Mouse (Mus musculus) forebrain, embryonic 16.5 days (tissue): Measurements from ENCODE around the gene Cd36. TPM values are rescaled to one million over a fixed set of nuclear protein-coding genes. Genes with fewer than 3 reads are reported as not detected.

ENCODE experiments used
- ATAC-seq: fragments of 200-750 bp; cut with Nextera tagmentation; 2 replicates; pipeline ENCODE4 v1.8.0; 2017; ENCODE audit warnings: mild to moderate bottlenecking, moderate library complexity
- H3K27ac ChIP-seq: fragments of 300-500 bp; sonication (generic); 2 replicates; pipeline ENCODE4 v1.5.1; 2014; ENCODE audit warnings: low read length, control low read depth
- H3K27me3 ChIP-seq: fragments of 300-500 bp; sonication (generic); replicated peaks from 2 replicates; pipeline ENCODE4 v1.6.1; 2014; ENCODE audit warnings: low read length; ENCODE audit not compliant: control insufficient read depth, insufficient read depth
- H3K36me3 ChIP-seq: fragments of 300-500 bp; sonication (generic); 2 replicates; pipeline ENCODE4 v1.6.1; 2014; ENCODE audit not compliant: control insufficient read depth, insufficient read depth
- H3K4me1 ChIP-seq: fragments of 300-500 bp; sonication (generic); replicated peaks from 2 replicates; pipeline ENCODE4 v1.6.1; 2014; ENCODE audit warnings: low read length; ENCODE audit not compliant: control insufficient read depth, insufficient read depth
- H3K4me2 ChIP-seq: fragments of 300-500 bp; sonication (generic); 2 replicates; pipeline ENCODE4 v1.6.1; 2014; ENCODE audit warnings: mild to moderate bottlenecking, low read length, control low read depth
- H3K4me3 ChIP-seq: fragments of 300-500 bp; sonication (generic); replicated peaks from 2 replicates; pipeline ENCODE4 v1.5.1; 2014; ENCODE audit warnings: mild to moderate bottlenecking, low read length, control low read depth
- H3K9ac ChIP-seq: fragments of 300-500 bp; sonication (generic); replicated peaks from 2 replicates; pipeline ENCODE4 v1.6.1; 2014; ENCODE audit warnings: low read depth, low read length, control low read depth
- H3K9me3 ChIP-seq: fragments of 300-500 bp; sonication (generic); 2 replicates; pipeline ENCODE4 v1.6.1; 2016; ENCODE audit warnings: low read length; ENCODE audit not compliant: control insufficient read depth
- WGBS: fragments of 180-500 bp; shearing (Covaris S2); extraction: QIAGEN DNeasy Blood & Tissue Kit; methylation state at CpG from one replicate; pipeline ENCODE4 v1.1.7; 2014; 5-methylcytosine and 5-hydroxymethylcytosine counted together
- polyA plus RNA-seq: library from polyadenylated mRNA; unstranded; fragments of >200 nt; fragmentation: Nextera tagmentation; extraction: Ambion mirVana; gene quantifications from 2 replicates; pipeline ENCODE4 v1.2.1, GENCODE M21; 2015

The Cd36 gene
- polyA plus RNA-seq, 1 experiment from 2014 or later: 0.87 TPM

- no peaks in the 10 kb centered on the region for H3K36me3 ChIP-seq
- no peaks in the 10 kb centered on the region for H3K9me3 ChIP-seq
- H3K27ac ChIP-seq: no peak overlapping the region
- no peaks in the 10 kb centered on the region for H3K27me3 ChIP-seq
- no peak overlapping the region for H3K9ac ChIP-seq
- no peak for ATAC-seq
- WGBS: 93% methylated on average over 2 of the region's 2 CpGs
- H3K4me3 ChIP-seq: no peak overlapping the region
- no peaks in the 10 kb centered on the region for H3K4me1 ChIP-seq
- no peak overlapping the region for H3K4me2 ChIP-seq
Observed at GRCm38 (mm10) chr5:17848733-17849132, 39.9 kb downstream of the Cd36 start.

DNA sequence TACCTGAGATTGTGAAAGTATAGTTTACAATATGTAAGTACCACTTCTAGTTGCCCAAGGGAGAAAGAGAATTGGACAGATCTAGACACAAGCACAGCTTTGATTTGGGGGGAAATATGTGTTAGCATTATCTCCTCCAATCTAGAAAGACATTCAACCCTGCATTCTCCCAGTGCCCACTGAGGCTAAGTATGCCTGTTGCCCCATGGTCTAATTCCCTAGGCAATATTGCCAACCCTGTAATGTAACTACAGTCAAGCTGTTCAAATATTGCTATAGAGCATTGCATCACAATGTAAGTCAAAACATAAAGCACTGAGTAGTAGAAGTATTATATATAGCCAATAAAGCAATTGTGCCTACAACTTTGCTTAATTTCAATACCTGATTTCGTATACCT is 40.3 kb downstream of the Cd36 start:
- H3K36me3 ChIP-seq: no peaks in the 10 kb centered on the region
- 91% methylated on average over 1 of the region's 1 CpGs for WGBS
- H3K27me3 ChIP-seq: no peaks in the 10 kb centered on the region
- no peak overlapping the region for H3K4me2 ChIP-seq
- no peak overlapping the region for H3K4me3 ChIP-seq
- no peak overlapping the region for H3K27ac ChIP-seq
- no peaks in the 10 kb centered on the region for H3K4me1 ChIP-seq
- no peaks in the 10 kb centered on the region for H3K9me3 ChIP-seq
- H3K9ac ChIP-seq: no peak overlapping the region
- ATAC-seq: no peak

- H3K9me3 ChIP-seq: no peaks in the 10 kb centered on the region
- no peaks in the 10 kb centered on the region for H3K36me3 ChIP-seq
- no peak overlapping the region for H3K27ac ChIP-seq
- no peak overlapping the region for H3K9ac ChIP-seq
- ATAC-seq: no peak
- H3K4me2 ChIP-seq: no peak overlapping the region
- H3K4me1 ChIP-seq: no peaks in the 10 kb centered on the region
- no peak overlapping the region for H3K4me3 ChIP-seq
- no peaks in the 10 kb centered on the region for H3K27me3 ChIP-seq
- 83% methylated on average over 3 of the region's 3 CpGs for WGBS
Observed at GRCm38 (mm10) chr5:17843921-17844320, 44.7 kb downstream of the Cd36 start.

- no peak overlapping the region for H3K4me3 ChIP-seq
- H3K9me3 ChIP-seq: no peaks in the 10 kb centered on the region
- no peaks in the 10 kb centered on the region for H3K36me3 ChIP-seq
- no peak for ATAC-seq
- no peak overlapping the region for H3K27ac ChIP-seq
- H3K27me3 ChIP-seq: no peaks in the 10 kb centered on the region
- no peaks in the 10 kb centered on the region for H3K4me1 ChIP-seq
- 68% methylated on average over 5 of the region's 5 CpGs for WGBS
- no peak overlapping the region for H3K4me2 ChIP-seq
- no peak overlapping the region for H3K9ac ChIP-seq
Observed at GRCm38 (mm10) chr5:17843316-17843715, 45.3 kb downstream of the Cd36 start.

GRCm38 (mm10) chr5:17842111-17842729 is 46.4 kb downstream of the Cd36 start:
- no peak for ATAC-seq
- no peak overlapping the region for H3K9ac ChIP-seq
- H3K4me1 ChIP-seq: no peaks in the 10 kb centered on the region
- no peaks in the 10 kb centered on the region for H3K36me3 ChIP-seq
- no peak overlapping the region for H3K4me2 ChIP-seq
- H3K27ac ChIP-seq: no peak overlapping the region
- H3K9me3 ChIP-seq: no peaks in the 10 kb centered on the region
- WGBS: 79% methylated on average over 7 of the region's 7 CpGs
- no peak overlapping the region for H3K4me3 ChIP-seq
- no peaks in the 10 kb centered on the region for H3K27me3 ChIP-seq

DNA sequence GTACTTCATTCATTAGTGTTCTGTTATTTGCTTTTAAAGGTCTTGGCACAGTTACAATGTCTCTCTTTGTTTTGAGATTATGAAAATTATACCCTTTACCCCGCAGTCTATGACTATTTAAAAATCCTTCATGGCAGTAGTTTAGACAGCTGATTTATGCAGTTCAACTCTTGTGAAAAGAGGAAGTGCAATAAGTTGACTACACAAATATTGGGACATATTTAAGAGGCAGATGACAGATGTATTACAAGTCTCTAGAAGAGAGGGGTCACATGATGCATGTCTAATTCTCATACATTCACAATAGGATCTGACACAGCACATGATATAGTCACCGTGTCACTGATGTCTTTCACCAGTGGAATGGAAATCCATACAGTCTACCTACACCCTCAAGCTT is 49.1 kb downstream of the Cd36 start:
- Histone ChIP-seq H3K27me3 (no peaks in the 10 kb centered on the region), H3K27ac (no peak overlapping the region), H3K9ac (no peak overlapping the region), H3K4me2 (no peak overlapping the region), H3K9me3 (no peaks in the 10 kb centered on the region), H3K36me3 (no peaks in the 10 kb centered on the region), H3K4me1 (no peaks in the 10 kb centered on the region), H3K4me3 (no peak overlapping the region)
- WGBS: 70% methylated on average over 2 of the region's 2 CpGs
- peak; percentile 49; the same call in 1 of the 2 replicates for ATAC-seq

- Histone ChIP-seq H3K9ac (no peak overlapping the region), H3K4me3 (no peak overlapping the region), H3K27me3 (no peaks in the 10 kb centered on the region), H3K9me3 (no peaks in the 10 kb centered on the region), H3K27ac (no peak overlapping the region), H3K4me1 (no peaks in the 10 kb centered on the region), H3K36me3 (no peaks in the 10 kb centered on the region), H3K4me2 (no peak overlapping the region)
- ATAC-seq: no peak
- WGBS: 90% methylated on average over 4 of the region's 4 CpGs
Observed at GRCm38 (mm10) chr5:17836408-17836807, 52.2 kb downstream of the Cd36 start.

GRCm38 (mm10) chr5:17835302-17836097 is 53.1 kb downstream of the Cd36 start:
- no peaks in the 10 kb centered on the region for H3K9me3 ChIP-seq
- no peaks in the 10 kb centered on the region for H3K4me1 ChIP-seq
- H3K27ac ChIP-seq: no peak overlapping the region
- H3K4me3 ChIP-seq: no peak overlapping the region
- WGBS: 15% methylated on average over 4 of the region's 4 CpGs
- no peak overlapping the region for H3K4me2 ChIP-seq
- ATAC-seq: no peak
- no peaks in the 10 kb centered on the region for H3K27me3 ChIP-seq
- no peaks in the 10 kb centered on the region for H3K36me3 ChIP-seq
- no peak overlapping the region for H3K9ac ChIP-seq

DNA sequence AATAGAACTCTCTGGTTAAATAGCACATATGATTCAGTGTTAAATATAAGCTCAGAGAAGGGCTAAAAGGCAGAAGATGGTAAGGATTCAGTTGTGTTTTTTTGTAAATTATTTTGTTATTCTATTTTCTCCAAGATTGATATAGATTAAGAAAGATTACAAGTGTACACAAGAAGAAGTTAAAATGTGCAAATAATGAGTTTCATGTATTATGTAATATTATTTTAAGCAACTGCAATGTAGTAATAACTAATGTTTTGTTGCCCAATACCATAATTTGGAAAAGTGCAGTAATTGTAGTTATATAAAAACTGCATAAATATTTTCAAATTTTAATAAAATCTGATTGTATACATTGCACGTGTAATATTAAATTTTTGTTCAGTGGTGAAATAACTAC is 54.8 kb downstream of the Cd36 start:
- Histone ChIP-seq H3K4me3 (no peak overlapping the region), H3K9me3 (no peaks in the 10 kb centered on the region), H3K4me1 (0 out of 2 replicates have a peak, but pooled peaks cover 2% of the 10 kb centered on the region), H3K36me3 (no peaks in the 10 kb centered on the region), H3K27ac (no peak overlapping the region), H3K27me3 (no peaks in the 10 kb centered on the region), H3K4me2 (no peak overlapping the region), H3K9ac (no peak overlapping the region)
- 91% methylated on average over 1 of the region's 1 CpGs for WGBS
- ATAC-seq: no peak
